Mouse (Mus musculus): ENCODE results near the gene Prpsap1. TPM values are rescaled to one million over a fixed set of nuclear protein-coding genes. Genes with fewer than 3 reads are reported as not detected.
"Not testable (repeated sequence)": the region's sequence is repeated elsewhere in the genome, so short reads cannot be mapped to it uniquely, and the experiment has no call there.

The Prpsap1 gene
- polyA plus RNA-seq, 1 experiment = 81.0 TPM

GRCm38 (mm10) chr11:116426852-116427575 is 67.0 kb downstream of the Prpsap1 start:
- no peak overlapping the region for H3K4me3 ChIP-seq (ENCODE audit: insufficient read depth, poor library complexity, severe bottlenecking)
- H3K79me2 ChIP-seq (ENCODE audit: control insufficient read depth, insufficient read depth) = no peaks in the 10 kb centered on the region
- TF ChIP-seq MYOG (IDR thresholded peaks at IDR 0.05; ENCODE audit: control insufficient read depth, extremely low read depth, insufficient read length) (no peak), CTCF (IDR thresholded peaks at IDR 0.05; ENCODE audit: control insufficient read depth, insufficient read depth, insufficient read length) (no peak), MYOD1 (IDR thresholded peaks at IDR 0.05; ENCODE audit: control insufficient read depth, insufficient read length, low read depth) (no peak), CEBPB (IDR thresholded peaks at IDR 0.05; ENCODE audit: low read depth) (no peak), USF1 (IDR thresholded peaks at IDR 0.05; ENCODE audit: low read depth) (no peak)
- no peaks in the 10 kb centered on the region for H3K36me3 ChIP-seq (ENCODE audit: control insufficient read depth, insufficient read depth)
- no peaks in the 10 kb centered on the region for H3K27me3 ChIP-seq (ENCODE audit: control insufficient read depth, insufficient read depth, insufficient read length)
- no peaks in the 10 kb centered on the region for H3K79me3 ChIP-seq (ENCODE audit: low read depth)
- no peak overlapping the region for H3ac ChIP-seq (ENCODE audit: control insufficient read depth, insufficient read length, low read depth)

DNA sequence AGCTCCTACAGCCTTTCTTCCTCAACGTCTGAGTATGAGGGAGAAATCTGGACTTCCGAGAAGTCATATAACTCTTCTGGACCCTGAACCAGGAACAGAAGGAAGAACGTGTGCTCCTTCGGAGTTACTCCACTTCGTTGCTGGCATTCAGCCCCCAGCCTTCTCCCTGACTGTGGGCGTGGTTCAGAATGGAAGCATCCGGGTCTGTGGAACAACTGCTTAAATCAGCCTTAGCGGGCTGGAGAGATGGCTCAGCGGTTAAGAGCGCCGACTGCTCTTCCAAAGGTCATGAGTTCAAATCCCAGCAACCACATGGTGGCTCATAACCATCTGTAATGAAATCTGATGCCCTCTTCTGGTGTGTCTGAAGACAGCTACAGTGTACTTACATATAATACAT is 67.7 kb downstream of the Prpsap1 start:
- H3K27me3 ChIP-seq (ENCODE audit: control insufficient read depth, insufficient read depth, insufficient read length); H3K36me3 ChIP-seq (ENCODE audit: control insufficient read depth, insufficient read depth); H3K79me2 ChIP-seq (ENCODE audit: control insufficient read depth, insufficient read depth); H3K79me3 ChIP-seq (ENCODE audit: low read depth); H3ac ChIP-seq (ENCODE audit: control insufficient read depth, insufficient read length, low read depth); H3K4me3 ChIP-seq (ENCODE audit: insufficient read depth, poor library complexity, severe bottlenecking): not testable (repeated sequence)

DNA sequence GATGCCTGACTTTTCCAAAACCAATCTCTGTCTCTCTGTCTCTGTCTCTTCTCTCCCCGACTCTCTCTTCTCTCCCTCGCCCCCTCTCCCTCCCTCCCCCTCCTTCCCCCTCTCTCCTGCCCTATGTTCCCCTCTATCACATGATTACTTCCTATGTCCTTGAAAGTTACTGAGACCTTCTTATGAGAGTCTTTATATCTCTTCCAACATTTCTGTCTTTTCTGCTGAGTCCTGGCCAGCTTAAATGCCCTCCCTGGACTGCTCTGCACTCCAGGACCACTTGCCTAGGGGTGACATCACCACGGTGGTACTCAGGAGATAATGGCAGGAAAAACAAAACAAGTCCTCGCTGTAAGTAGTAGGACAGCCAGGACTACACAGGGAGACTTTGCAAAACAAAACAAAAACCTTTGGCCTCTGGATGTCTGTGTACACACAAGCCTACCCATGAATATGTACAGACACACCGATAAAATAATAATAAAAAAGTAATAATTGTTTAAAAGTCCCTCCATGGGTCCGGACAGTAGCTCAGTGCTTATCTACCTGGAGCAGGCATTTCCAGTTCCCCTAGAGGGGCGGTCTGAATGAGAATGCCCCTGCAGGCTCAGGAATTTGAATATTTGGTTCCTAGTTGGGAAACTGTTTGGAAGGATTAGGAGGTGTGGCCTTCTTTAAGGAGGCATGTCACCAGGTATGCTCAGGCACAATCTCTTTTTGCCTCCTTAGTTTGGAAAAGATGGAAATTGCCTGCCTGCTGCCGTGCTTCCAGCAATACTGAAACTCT is 69.2 kb downstream of the Prpsap1 start:
- no peak overlapping the region for H3K4me3 ChIP-seq (ENCODE audit: insufficient read depth, poor library complexity, severe bottlenecking)
- no peak for TF ChIP-seq MYOD1 (IDR thresholded peaks at IDR 0.05; ENCODE audit: control insufficient read depth, insufficient read length, low read depth)
- no peak for TF ChIP-seq CTCF (IDR thresholded peaks at IDR 0.05; ENCODE audit: control insufficient read depth, insufficient read depth, insufficient read length)
- TF ChIP-seq MAX (IDR thresholded peaks at IDR 0.05) = no peak
- no peak for TF ChIP-seq MYOG (IDR thresholded peaks at IDR 0.05; ENCODE audit: control insufficient read depth, extremely low read depth, insufficient read length)
- no peak for TF ChIP-seq USF1 (IDR thresholded peaks at IDR 0.05; ENCODE audit: low read depth)
- no peaks in the 10 kb centered on the region for H3K79me2 ChIP-seq (ENCODE audit: control insufficient read depth, insufficient read depth)
- no peaks in the 10 kb centered on the region for H3K79me3 ChIP-seq (ENCODE audit: low read depth)
- no peaks in the 10 kb centered on the region for H3K36me3 ChIP-seq (ENCODE audit: control insufficient read depth, insufficient read depth)
- H3K27me3 ChIP-seq (ENCODE audit: control insufficient read depth, insufficient read depth, insufficient read length) = no peaks in the 10 kb centered on the region
- no peak overlapping the region for H3ac ChIP-seq (ENCODE audit: control insufficient read depth, insufficient read length, low read depth)

DNA sequence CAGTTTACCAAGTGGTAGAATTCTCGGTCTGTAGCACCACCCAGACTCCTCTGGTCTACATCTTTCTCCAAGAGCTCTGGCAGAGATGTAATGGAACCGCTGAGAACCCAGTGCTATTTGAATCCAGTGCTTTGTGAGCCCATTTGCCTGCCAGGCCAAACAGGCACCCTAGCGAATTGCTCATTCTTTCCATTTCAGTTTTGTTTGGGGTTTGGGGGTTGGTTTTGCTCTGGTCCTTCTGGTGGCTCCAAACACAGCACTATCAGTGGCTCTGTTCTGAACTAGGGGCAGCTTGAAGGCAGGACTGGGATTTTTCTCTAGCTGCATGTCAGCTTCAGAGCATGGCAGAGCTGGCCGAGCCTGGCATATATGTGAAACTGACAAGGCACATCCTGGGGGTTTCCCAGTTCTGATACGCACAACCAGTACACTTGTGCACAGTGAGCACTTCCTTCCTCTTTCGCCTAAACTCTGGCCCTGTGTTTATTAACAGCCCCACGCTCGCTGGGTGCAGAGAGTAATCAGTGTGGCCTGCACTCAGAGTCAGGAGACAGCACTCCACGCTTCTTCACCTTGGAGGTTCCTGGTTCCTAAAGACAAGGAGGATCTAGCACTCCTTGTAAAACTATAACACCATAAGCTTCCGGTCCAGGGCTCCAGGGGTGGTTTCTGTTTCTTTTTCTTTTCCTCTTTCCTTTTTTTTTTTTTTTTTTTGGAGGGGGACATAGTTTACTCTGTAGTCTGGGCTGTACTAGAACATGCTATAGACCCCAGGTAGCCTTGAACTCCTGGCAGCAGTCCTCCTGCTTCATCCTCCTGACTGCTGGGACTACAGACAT is 70.0 kb downstream of the Prpsap1 start:
- H3ac ChIP-seq (ENCODE audit: control insufficient read depth, insufficient read length, low read depth) = no peak overlapping the region
- H3K4me3 ChIP-seq (ENCODE audit: insufficient read depth, poor library complexity, severe bottlenecking) = no peak overlapping the region
- H3K79me2 ChIP-seq (ENCODE audit: control insufficient read depth, insufficient read depth) = no peaks in the 10 kb centered on the region
- H3K36me3 ChIP-seq (ENCODE audit: control insufficient read depth, insufficient read depth) = no peaks in the 10 kb centered on the region
- TF ChIP-seq CEBPB (IDR thresholded peaks at IDR 0.05; ENCODE audit: low read depth) = no peak
- no peak for TF ChIP-seq FOSL1 (IDR thresholded peaks at IDR 0.05; ENCODE audit: insufficient read depth, low read length, poor library complexity, severe bottlenecking)
- no peak for TF ChIP-seq USF1 (IDR thresholded peaks at IDR 0.05; ENCODE audit: low read depth)
- TF ChIP-seq MYOG (IDR thresholded peaks at IDR 0.05; ENCODE audit: control insufficient read depth, extremely low read depth, insufficient read length) = no peak
- TF ChIP-seq CTCF (IDR thresholded peaks at IDR 0.05; ENCODE audit: control insufficient read depth, insufficient read depth, insufficient read length) = no peak
- TF ChIP-seq MAX (IDR thresholded peaks at IDR 0.05) = no peak
- TF ChIP-seq MYOD1 (IDR thresholded peaks at IDR 0.05; ENCODE audit: control insufficient read depth, insufficient read length, low read depth) = no peak
- no peaks in the 10 kb centered on the region for H3K27me3 ChIP-seq (ENCODE audit: control insufficient read depth, insufficient read depth, insufficient read length)
- no peaks in the 10 kb centered on the region for H3K79me3 ChIP-seq (ENCODE audit: low read depth)

DNA sequence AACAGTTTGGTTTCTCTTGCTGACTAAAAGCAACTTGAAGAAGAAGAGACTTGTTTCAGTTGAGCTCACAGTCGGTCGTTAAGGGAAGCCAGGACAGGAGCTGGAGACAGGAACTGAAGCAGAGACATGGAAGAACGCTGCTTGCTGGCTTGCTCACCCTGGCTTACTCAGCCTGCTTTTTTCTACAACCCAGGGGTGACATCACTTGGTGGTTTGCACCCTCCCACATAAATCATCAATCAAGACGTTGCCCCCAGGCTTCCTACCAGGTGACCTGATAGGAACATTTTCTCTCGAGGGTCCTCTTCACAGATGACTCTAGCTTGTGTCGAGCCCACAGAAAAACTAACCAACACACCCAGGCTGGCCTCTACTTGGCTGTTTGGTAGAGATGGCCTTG is 70.8 kb downstream of the Prpsap1 start:
- Histone ChIP-seq H3K79me3 (ENCODE audit: low read depth) (no peaks in the 10 kb centered on the region), H3K4me3 (ENCODE audit: insufficient read depth, poor library complexity, severe bottlenecking) (no peak overlapping the region), H3K27me3 (ENCODE audit: control insufficient read depth, insufficient read depth, insufficient read length) (no peaks in the 10 kb centered on the region), H3ac (ENCODE audit: control insufficient read depth, insufficient read length, low read depth) (no peak overlapping the region), H3K36me3 (ENCODE audit: control insufficient read depth, insufficient read depth) (no peaks in the 10 kb centered on the region), H3K79me2 (ENCODE audit: control insufficient read depth, insufficient read depth) (no peaks in the 10 kb centered on the region)
- no peak for TF ChIP-seq MAX (IDR thresholded peaks at IDR 0.05)
- no peak for TF ChIP-seq CEBPB (IDR thresholded peaks at IDR 0.05; ENCODE audit: low read depth)
- TF ChIP-seq USF1 (IDR thresholded peaks at IDR 0.05; ENCODE audit: low read depth) = no peak
- TF ChIP-seq FOSL1 (IDR thresholded peaks at IDR 0.05; ENCODE audit: insufficient read depth, low read length, poor library complexity, severe bottlenecking) = no peak
